Mouse (Mus musculus) lung, adult 2 months (tissue): ENCODE data around the gene Rexo5. TPM values are rescaled to one million over a fixed set of nuclear protein-coding genes. Genes with fewer than 3 reads are reported as not detected.

ENCODE experiments used
- DNase-seq: peaks from one replicate; pipeline ENCODE4 v3.0.0; 2022
- H3K4me1 ChIP-seq: fragments of 200-500 bp; 2 replicates; pipeline ENCODE4 v1.6.1; 2011; ENCODE audit warnings: low read length; ENCODE audit not compliant: control insufficient read depth, insufficient read depth
- H3K4me3 ChIP-seq: fragments of 200-500 bp; replicated peaks from 2 replicates; pipeline ENCODE3; 2011; ENCODE audit warnings: low read depth, mild to moderate bottlenecking, control low read depth, low read length; ENCODE audit errors: extremely low read depth
- CTCF ChIP-seq: fragments of 200-500 bp; IDR thresholded peaks from 2 replicates; pipeline ENCODE4 v1.5.1; 2011; ENCODE audit warnings: mild to moderate bottlenecking, low read length, control low read depth; ENCODE audit not compliant: insufficient read depth
- POLR2A ChIP-seq: fragments of 200-500 bp; IDR thresholded peaks from 2 replicates; pipeline ENCODE4 v1.6.1; 2011; ENCODE audit warnings: low read depth, mild to moderate bottlenecking, control low read depth, low read length, borderline replicate concordance; ENCODE audit errors: extremely low read depth
- WGBS: fragments of 180-500 bp; shearing (Covaris S2); methylation state at CpG from one replicate; pipeline ENCODE4 v1.1.7; 2018; 5-methylcytosine and 5-hydroxymethylcytosine counted together
- polyA plus RNA-seq: library from polyadenylated mRNA; depleted of rRNA; stranded (reverse); fragments of >200 nt; gene quantifications from 2 replicates; pipeline ENCODE4 v1.2.3, GENCODE M21; 2012; rRNA removed

Gene Rexo5
- polyA plus RNA-seq, 1 experiment = 4.9 TPM

- TF ChIP-seq POLR2A = peak; percentile 84
- TF ChIP-seq CTCF = no peak
- WGBS = 1% methylated on average over 63 of the region's 63 CpGs
- peak; percentile 96 for DNase-seq
These were observed 102.1 kb downstream of the Rexo5 start, which contains the start of the genes Lyrm1 and Dcun1d3 for GRCm38 (mm10) chr7:119895639-119896512. Gene Lyrm1, plus strand, starts transcription at chr7:119895861. Gene Dcun1d3, minus strand, starts transcription at chr7:119896298.

GRCm38 (mm10) chr7:119897521-119898109 lies 103.8 kb downstream of the Rexo5 start:
- DNase-seq = no peak
- 88% methylated on average over 8 of the region's 8 CpGs for WGBS
- TF ChIP-seq CTCF (no peak), POLR2A (no peak)
- Histone ChIP-seq H3K4me3 (no peak overlapping the region), H3K4me1 (peaks cover 11% of the 10 kb centered on the region)

More at GRCm38 (mm10) chr7:119895639-119896512, 102.1 kb downstream of the Rexo5 start, which contains the start of the genes Lyrm1 and Dcun1d3:
- Histone ChIP-seq H3K4me1 (peaks cover 11% of the 10 kb centered on the region), H3K4me3 (peak within 1 kb of the TSS; percentile 85)

- no peak overlapping the region for H3K4me3 ChIP-seq
- H3K4me1 ChIP-seq = peaks cover 8% of the 10 kb centered on the region
- no peak for DNase-seq
- TF ChIP-seq POLR2A (no peak), CTCF (no peak)
- WGBS = 37% methylated on average over 1 of the region's 1 CpGs
These were observed 104.5 kb downstream of the Rexo5 start for GRCm38 (mm10) chr7:119898247-119898856.

Other genes with a start within 250 kb of the Rexo5 start
- gene Acsm2, start 239.7 kb upstream of the Rexo5 start, polyA plus RNA-seq = not detected in 2 replicates
- gene Acsm1, start 187.0 kb upstream of the Rexo5 start, polyA plus RNA-seq = 3.7 and 6.2 TPM in 2 replicates
- gene Acsm4, start 104.0 kb upstream of the Rexo5 start, polyA plus RNA-seq = not detected in 2 replicates
- 9.1 and 10.3 TPM in 2 replicates for gene Thumpd1, start 73.2 kb upstream of the Rexo5 start, polyA plus RNA-seq
- 0.57 and 2.9 TPM in 2 replicates for gene Acsm3, start 33.1 kb upstream of the Rexo5 start, polyA plus RNA-seq
- gene Eri2, start 52 bp downstream of the Rexo5 start, polyA plus RNA-seq = 0.76 and 1.2 TPM in 2 replicates
- gene Lyrm1, start 101.9 kb downstream of the Rexo5 start, polyA plus RNA-seq = 1.3 and 3.0 TPM in 2 replicates
- 4.1 and 6.7 TPM in 2 replicates for gene Dcun1d3, start 102.3 kb downstream of the Rexo5 start, polyA plus RNA-seq